Mouse (Mus musculus) gastrocnemius, postnatal 14 days (tissue): Measurements from ENCODE around the gene Cops9. TPM values are rescaled to one million over a fixed set of nuclear protein-coding genes. Genes with fewer than 3 reads are reported as not detected.

ENCODE experiments used
- DNase-seq: peaks from one replicate; pipeline ENCODE4 v3.0.0; 2021; ENCODE audit warnings: mixed read lengths
- intact Hi-C: fragments of 180-260 bp; cut with DNase I; formaldehyde crosslinking; loops from one replicate; pipeline ENCODE4 v1.15.1; 2025; ENCODE audit warnings: low total_unique reads
- total RNA-seq, 2 experiments: library from RNA; stranded (reverse); gene quantifications; 2 replicates each; pipeline ENCODE4 v1.2.3; 2021

The Cops9 gene
- total RNA-seq, 2 experiments from 2014 or later = 213 to 227 TPM

DNA sequence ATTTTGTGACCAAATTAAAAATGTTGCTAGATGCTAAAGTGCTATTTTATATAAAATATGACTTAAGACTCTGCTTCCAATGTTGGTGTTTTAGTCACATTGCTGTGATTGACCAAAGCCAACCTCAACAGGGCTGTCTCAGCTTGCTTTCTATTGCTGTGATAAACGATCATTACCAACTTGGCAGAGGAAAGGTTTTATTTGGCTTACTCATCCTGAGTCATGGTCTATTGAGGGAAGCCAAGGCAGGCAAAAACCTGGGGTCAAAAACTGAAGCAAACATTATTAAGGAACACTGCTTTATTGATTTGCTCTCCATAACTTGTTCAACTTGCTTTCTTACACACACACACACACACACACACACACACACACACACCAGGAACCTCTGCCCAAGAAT, 25.7 kb downstream of the Cops9 start:
- intact Hi-C loops = no loop called here
- DNase-seq = no peak

DNA sequence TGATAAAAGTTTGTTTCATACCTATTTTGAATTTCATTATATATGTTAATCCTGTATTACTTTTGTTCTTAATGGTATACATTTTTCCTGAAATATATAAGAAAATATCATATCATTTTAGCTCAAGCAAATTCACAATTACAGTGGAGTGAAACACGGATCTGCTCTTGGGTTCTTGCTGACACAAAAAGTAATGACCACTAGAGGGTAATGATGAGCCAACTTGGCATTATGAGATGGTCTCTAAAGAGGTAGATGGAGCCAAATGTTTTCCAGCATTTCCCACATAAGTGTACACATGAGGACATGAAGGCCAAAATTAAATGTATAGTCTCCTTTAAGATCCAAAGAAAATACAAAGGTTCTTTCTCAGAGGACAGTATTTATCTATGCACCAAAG, 27.3 kb downstream of the Cops9 start:
- no peak for DNase-seq
- intact Hi-C loops = no loop called here

DNA sequence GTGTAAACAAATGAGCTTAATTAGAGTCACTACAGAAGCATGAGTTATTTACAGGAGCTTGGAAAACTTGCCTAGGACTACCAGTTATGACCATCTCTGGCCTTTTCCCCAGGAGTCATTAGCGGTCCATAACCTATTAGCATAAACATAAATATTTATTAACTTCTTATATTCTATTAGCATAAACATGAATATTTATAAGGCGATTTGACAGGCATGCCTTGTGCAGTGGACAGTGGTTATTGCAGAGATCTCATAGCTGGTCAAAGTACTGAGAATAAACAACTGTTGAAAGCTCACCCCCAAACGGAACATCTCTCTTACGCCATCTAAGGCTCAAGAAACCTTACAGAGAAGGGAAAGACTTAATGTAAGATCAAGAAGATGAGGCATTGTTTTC, 28.6 kb downstream of the Cops9 start:
- no peak for DNase-seq
- intact Hi-C loops = no loop called here

DNA sequence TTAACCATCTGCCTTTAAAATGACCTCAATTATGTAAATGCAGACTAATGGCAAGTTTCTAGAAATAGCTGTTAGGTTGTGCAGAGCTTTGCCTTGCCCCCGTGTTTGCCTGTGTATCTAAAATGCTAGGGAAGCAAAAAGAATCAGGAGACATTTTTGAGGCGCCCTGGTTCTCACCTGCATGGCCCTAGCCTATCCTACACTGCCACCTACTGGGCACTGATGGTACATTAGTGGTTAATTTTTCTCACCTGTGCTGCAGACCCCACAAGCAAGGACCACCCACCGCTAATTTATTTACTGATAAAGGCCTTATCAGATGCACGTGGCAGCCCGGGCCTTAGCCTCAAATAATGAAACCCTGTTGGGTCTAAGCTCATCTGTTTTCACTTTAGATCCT, 30.8 kb downstream of the Cops9 start:
- peak; percentile 20 for DNase-seq
- intact Hi-C loops = no loop called here

DNA sequence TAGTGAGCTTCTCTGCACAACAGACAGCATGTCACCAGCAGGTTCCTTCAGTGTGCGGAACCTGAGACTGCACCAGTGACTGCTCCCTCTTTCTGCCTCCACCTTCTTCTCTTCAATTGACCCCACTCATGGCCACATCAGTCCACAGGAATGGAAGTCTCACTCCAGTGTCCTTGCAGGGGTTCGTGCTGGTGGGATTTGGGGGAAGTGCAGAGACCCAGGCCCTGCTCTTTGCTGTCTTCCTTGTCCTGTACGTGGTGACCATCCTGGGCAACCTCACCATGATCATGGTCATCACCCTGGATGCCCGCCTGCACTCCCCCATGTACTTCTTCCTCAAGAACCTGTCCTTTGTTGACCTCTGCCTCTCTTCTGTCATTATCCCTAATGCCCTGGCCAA, 34.1 kb downstream of the Cops9 start:
- no peak for DNase-seq
- intact Hi-C loops = loop anchor here (5.0 kb wide), 1 partner anchor 85 kb away; no protein-coding TSS in a partner anchor

DNA sequence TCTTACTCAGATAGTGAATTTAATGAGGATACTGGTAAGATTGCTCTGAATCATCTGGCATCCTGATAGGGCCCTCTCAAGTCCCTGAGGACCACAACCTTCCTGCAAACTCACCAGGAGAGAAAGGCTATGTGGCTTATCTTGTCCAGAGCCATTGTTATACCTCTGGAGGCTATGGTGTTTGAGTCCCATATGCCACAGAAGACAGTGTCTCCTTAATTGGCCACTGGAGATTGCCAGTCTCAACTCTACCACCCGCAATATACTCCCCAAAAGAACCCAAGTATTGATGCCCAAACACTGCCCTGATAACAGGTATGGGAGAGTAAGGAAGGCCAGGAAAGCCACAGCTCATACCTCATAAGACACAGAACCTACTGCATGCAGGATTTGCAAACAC, 36.3 kb downstream of the Cops9 start, which contains the start of gene Olfr1410:
Gene Olfr1410, plus strand, starts transcription at position 301 of the 400 bp plus-strand sequence.
- intact Hi-C loops = loop anchor here (5.0 kb wide), 1 partner anchor 83 kb away; no protein-coding TSS in a partner anchor
- no peak for DNase-seq

DNA sequence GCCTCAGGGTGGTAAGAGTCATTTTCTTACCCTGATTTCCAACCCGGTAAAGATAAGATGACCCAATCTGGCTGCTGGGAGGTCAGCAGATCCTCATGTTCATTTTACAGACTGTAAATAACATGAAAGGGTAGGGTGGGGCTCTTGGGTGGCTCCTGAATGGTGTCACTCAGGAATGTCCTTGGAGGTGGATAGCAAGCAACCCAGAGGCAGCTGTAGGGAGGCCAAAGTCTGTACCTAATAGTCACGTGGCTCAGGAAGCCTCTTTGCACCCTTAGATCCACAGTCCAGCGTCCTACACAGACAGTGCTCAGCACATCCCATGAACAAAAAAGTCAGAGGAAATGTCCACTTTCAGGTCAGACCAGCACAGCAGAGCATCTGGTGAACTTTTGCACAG, 45.8 kb downstream of the Cops9 start:
- no peak for DNase-seq
- intact Hi-C loops = no loop called here

DNA sequence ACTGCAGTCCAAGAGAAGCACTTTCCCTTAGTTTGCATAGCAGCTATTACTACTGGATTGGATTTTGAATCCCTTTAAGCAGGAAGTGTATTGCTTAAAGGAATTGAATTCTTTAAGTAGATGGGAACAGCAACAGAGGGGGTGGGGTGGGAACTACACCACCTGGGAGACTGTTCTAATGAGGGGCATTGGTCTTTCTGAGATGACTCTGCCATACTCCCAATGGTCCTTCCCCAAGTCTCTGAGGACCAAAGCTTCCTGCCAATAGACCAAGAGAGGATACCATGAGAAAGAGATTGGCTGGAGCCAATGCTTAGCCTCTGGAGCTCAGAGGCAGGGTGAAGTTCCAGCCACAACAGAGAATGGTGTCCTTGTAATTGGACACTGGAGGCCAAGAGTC, 47.7 kb downstream of the Cops9 start, which contains the start of gene Olfr1411:
Gene Olfr1411, plus strand, starts transcription at position 301 of the 400 bp plus-strand sequence.
- no peak for DNase-seq
- intact Hi-C loops = no loop called here

Other genes starting within 250 kb of the Cops9 start
- 100 to 1,000 TPM; 413 to 473 TPM for gene Ndufa10, start 168.1 kb downstream of the Cops9 start, total RNA-seq
- not detected for gene Olfr1416, start 156.9 kb downstream of the Cops9 start, total RNA-seq
- not detected for gene Olfr1415, start 145.9 kb downstream of the Cops9 start, total RNA-seq
- not detected for gene Olfr1414, start 123.3 kb downstream of the Cops9 start, total RNA-seq
- not detected for gene Olfr1413, start 70.7 kb downstream of the Cops9 start, total RNA-seq
- not detected for gene Olfr1412, start 56.2 kb downstream of the Cops9 start, total RNA-seq
- not detected for gene Olfr1411, start 47.6 kb downstream of the Cops9 start, total RNA-seq
- gene Olfr1410, start 36.2 kb downstream of the Cops9 start, total RNA-seq = not detected
- gene Olfr12, start 24.2 kb downstream of the Cops9 start, total RNA-seq = not detected
- under 1 TPM; 0.33 to 0.64 TPM for gene Otos, start 6.9 kb upstream of the Cops9 start, total RNA-seq
- 100 to 1,000 TPM; 239 to 251 TPM for gene Gpc1, start 189.7 kb upstream of the Cops9 start, total RNA-seq